Mouse (Mus musculus) layer of hippocampus, adult 9-10 months (tissue): ENCODE data around the gene Foxe3.
"Not testable (repeated sequence)": the region's sequence is repeated elsewhere in the genome, so short reads cannot be mapped to it uniquely, and the experiment has no call there.

Experiments
- DNase-seq: peaks from one replicate; pipeline ENCODE4 v3.0.0; 2022; ENCODE audit warnings: low spot score

Gene Foxe3

DNA sequence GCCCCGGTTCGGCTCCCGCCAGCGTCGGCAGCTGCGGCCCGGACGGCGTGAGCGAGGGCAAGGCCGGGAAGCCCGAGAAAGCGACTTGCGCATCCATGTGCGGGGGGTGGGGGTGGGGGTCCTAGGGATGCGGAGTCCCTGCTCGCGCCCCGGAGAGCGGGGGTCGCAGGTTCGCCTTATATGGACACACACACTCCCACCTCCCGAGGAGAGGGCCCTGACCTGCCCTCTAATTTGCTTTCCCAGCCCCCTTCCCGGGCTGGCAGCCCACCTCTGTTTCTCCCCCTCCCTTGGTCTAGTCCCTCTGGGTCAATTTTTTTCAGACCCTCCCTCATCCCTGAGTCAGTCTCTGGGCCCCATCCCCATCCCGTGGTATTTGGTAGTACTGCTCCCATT lies at the start of gene Foxe3:
TSS of gene Foxe3 (minus strand) at position 97 of the 396 bp plus-strand sequence.
- DNase-seq: no peak

DNA sequence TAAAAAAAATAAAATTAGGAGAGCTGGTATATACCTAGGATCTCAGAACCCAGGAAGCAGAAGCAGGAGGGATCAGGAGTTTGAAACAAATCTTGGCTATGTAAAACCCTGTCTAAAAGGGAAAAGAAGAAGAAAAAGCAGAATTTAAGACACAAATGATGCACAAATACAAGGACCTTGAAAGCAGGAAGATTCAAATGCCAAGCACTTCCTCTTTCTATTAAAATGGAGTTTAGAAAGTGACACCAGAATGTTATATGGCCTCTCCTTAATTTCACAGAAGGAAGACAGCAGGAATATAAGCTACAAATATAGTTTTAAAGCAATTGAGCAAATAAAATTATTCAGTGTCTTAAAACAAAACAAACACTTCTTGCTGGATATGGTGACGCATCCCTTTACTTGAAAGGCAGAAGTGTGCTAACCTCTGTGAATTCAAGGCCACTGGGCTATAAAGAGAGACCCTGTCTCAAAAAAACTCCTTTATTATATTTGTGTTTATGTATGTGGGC lies 47.5 kb upstream of the Foxe3 start:
- DNase-seq: no peak

DNA sequence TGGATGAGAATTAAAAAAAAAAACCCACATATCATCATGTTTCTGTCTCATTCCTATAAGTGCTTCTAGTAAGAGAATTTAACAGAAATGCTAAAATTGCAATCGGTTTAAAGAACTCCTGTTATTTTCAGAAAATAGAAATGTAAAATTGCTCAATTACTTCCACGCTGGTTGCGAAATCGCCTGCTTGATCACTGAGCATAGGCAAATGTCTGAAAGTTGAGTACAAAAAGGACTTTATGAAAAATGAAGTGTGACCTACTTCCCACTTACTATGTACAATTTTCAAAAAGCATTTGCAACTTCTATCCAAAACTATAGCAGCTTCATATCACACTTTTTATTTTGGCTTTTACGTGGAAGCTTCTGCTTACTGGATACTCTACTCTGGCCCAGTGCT lies 44.9 kb upstream of the Foxe3 start:
- DNase-seq: no peak

DNA sequence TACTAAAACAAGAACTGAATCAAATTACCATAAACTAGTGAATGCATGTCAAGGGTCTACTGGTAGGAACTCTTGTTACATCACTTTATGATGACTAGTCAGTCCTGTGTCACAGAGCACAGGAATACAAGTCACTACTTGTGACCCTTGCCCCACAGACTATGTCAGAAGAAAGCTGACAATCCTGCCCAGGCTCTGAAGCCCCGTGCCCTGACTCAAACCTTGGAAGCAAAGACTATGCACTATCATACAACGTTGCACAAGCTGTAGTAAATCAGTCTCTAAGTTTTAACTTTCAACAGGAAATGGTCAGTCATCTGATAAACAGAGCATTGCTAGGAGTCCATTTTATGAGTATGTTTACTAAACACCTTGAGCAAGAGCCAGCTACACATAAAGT lies 35.1 kb upstream of the Foxe3 start:
- DNase-seq: not testable (repeated sequence)

DNA sequence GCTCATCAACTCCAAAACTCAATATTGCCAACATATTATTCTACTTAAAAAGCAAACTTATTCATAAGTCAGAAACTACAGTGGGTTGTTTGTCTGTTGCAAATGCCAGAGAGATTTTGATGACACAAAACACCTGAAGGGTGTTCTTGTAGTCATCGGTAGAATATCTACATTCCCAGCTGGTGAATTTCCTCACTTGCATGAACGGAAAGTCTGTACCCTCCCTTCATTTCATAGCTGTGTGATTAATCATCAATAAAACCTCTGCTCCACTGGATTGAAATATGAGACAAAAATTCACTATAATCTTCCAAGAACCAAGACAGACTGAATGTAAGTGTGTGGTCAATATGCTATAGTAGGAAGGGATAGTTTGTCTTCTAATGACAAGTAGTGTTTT lies 33.7 kb upstream of the Foxe3 start:
- DNase-seq: no peak

DNA sequence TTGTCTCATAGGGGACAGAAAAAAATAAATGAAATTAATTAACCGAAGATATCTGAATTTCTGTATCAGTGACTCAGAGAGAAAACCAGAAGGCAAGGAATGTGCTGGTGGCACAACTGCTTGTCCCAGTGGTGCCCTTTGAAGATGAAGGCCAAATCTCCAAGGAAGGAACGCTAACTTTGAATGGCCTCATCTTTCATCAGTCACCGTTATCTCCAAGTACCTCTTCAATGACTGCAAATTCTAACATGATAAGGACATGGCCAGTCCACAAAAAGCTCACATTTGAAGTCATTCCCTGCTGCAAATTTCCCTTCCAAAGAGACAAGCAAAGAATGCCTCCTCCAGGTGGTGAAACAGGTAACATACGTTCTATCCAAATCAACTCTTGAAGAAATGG lies 33.0 kb upstream of the Foxe3 start:
- no peak for DNase-seq

DNA sequence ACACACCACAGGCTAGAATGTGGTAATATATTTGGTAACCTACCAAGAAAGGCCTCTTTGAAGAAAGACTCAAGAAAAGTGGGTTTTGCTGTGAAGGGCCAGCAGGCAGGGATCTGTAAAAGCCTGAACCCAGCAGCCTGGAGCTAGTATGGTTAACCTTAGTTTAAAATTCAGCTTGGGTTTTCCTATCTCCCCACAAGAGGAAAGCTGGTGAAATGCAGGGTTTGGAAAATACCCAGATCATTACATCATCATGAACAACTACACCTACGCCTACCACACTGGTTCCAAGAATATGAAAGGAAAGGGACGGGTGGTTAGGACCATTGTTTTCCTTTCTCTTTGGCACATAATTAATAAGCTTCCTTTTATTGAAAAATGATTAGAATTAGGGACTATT lies 32.4 kb upstream of the Foxe3 start:
- peak; percentile 22 for DNase-seq

DNA sequence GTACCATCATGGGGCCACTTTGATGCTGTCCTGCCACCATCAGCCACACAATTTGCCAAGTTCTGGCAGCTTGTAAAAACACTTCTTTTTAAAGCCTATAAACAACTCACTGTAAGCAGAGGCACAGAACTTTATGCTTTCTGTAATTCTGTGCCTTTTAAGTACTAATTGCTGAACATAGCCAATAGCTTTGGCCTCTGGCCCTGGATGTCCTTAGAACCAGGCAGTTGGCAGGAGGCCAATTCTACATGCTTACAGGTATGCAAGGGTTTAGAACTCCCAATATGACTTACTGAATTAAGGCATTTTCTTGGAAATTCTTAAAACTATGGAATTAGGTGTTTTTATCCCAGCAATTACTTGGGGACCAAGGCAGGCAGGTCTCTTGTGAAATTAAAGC lies 31.6 kb upstream of the Foxe3 start:
- no peak for DNase-seq

DNA sequence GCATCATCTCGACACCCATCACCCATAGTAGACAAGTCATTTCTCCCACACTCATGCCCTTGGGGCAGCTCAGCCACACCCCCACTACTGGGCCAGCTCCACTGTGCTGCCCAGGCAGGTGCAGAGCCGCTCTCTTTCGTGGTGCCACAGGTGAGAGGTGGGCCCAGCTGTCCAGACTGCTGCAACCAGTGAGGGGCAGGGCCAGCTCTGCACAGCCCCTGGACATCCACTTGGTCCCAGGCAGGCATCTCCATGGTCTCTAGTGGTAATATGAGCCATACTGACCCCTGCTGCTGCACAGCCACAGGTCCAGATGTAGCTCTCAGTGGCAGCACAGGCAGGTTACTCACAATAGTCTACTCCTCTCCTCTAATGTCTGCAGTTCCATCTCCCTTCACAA lies 27.4 kb upstream of the Foxe3 start:
- DNase-seq: no peak

DNA sequence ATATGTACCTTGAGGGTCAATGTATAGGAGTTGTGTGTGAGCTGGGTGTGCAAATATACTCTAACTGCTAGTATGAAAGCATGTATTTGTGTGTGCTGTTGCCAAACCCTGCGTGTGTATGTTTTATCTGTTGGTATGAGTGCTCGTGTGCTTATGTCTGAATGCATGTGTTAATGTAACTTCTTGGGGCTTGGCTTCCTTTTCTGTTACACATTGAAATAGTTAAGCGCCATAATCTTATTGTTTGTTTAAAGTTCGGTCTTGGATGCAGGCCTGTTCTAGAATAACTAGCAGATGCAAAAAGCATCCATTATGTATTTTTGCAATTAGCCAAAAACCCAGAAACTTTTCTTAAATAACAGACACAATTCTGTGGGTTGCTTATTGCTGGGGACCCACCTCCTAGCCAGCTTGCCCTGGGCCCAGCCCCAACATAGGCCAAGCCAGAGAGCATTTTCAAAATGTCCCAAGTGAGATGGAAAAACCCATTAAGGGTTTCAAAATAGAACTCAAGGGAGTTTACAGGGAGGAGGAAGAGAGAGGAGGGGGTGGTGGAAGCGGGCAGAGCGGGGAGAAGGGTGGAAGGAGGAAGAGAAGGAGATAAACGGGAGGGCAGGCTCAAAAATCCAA lies 22.2 kb upstream of the Foxe3 start:
- no peak for DNase-seq

DNA sequence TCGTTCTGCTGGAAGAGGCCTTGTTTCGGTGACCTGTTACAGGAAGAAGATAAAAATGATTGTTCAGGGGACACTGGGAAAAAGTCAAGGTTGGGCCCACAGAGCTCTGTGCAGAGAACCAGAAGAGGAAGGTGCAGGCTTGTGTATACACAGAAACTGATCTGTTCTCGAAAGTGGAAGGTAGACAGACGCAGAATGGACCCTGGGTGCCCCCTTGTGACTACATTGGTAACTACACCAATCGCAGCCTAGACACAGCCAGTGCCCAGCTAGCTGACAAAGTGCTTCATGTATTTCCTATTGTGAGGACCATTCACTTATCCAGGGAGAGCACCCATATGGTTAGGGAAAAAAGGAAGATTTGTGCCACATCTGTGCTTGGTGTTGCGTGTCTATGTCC lies 21.6 kb upstream of the Foxe3 start:
- peak; percentile 83 for DNase-seq

DNA sequence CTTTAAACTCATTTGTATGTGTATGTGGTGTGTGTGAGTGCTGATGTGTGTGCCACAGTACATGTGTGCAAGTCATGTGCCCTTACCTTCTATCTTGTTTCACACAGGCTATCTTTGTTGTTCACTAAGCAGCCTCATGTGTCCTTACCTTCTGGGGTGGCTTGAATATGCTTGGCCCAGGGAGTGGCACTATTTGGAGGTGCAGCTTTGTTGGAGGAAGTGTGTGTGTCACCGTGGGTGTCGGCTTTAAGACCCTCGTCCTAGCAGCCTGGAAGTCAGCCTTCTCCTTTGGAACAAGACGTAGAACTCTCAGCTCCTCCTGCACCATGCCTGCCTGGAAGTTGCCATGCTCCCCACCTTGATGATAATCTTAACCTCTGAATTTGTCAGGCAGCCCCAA lies 20.6 kb upstream of the Foxe3 start:
- DNase-seq: no peak

DNA sequence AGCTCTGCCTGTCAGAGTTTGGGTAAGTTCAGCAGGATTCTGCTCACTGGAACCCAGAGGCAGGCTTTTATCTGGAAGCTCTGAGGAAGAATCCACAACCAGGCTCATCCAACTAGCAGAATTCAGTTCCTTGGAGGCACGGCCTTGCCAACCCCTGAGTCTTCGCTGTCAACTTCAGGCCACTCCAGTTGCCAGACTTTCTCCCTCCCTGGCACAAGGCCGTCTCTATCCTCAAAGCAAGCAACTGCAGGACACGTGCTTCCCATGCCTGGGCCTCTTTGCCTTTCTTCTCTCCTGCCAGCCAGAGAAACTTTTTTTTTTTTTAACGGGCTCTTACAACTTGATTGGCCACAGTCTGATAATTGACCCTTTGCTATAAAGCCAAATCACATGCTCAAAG lies 19.2 kb upstream of the Foxe3 start:
- DNase-seq: no peak

DNA sequence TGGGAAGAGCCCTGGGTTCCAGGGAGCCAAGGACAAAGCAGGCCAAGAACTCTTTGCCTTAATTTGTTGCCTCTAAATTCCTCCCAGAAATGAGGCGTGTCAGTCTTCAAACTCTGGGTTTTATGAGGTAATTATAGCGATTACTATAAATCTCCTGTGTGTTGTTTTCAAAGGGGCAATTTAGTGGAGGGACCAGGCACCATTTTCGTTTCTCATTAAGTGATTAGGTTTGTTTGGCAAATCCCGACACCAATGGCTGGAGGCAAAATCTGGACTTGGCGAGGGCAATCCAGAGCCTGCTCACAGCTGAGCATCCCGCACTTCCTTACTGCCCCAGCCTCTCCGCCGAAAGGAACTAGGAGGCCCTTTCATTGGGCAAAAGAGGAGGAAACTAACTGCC lies 16.8 kb upstream of the Foxe3 start:
- DNase-seq: no peak

DNA sequence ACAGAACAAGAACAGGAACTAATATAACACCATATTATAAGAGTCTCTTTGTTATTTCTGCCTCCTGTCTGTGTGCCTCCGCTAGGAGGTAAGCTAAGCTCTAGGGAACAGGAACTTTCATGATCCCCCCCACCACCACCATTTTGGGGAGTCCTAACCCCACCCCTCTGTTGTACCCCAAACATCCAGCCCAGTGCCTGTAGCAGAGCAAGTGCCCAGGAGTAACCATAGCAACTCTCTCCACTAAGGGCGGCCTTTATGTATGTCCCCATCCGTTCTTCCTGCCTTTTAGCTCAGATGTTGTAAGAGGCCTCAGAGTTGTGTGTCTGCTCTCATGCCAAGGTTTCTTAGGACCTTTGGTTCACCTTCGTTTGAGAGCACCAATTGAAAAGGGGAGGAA lies 16.3 kb upstream of the Foxe3 start:
- DNase-seq: no peak

DNA sequence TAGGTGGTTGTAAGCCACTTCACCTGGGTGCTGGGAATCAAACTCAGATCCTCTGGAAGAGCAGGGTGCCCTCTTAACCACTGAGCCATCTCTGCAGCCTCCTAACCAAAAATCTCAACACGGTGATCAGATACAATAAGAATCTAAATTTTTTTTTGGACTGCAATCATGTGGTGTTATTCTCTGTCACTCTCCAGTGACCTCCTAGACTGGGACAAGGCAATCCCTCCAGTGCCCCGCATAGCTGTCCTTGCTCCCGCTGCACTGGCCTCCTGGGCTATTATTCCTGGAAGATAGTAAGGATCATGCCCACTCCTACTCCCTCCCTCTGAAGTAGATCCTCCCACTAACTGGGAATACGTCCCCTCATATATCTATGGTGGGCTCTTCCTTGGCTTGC lies 15.5 kb upstream of the Foxe3 start:
- no peak for DNase-seq

DNA sequence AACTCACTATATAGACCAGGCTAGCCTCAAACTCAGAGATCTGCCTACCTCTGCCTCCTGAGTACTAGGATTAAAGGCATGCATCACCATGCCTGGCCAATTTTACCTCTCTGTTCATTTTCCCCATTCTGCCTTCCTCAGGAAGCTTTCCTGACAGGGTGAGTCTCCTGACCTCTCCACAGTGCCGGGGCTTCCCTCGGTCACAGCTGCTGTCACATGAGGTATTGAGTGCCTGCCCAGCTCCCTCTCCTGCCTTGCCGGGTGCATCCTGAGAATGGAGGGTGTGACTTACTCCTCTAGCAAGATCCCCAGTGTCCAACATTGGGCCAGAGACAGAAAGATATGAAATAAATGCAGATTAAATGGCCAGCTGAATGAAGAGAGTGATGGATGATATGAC lies 12.4 kb upstream of the Foxe3 start:
- DNase-seq: no peak

DNA sequence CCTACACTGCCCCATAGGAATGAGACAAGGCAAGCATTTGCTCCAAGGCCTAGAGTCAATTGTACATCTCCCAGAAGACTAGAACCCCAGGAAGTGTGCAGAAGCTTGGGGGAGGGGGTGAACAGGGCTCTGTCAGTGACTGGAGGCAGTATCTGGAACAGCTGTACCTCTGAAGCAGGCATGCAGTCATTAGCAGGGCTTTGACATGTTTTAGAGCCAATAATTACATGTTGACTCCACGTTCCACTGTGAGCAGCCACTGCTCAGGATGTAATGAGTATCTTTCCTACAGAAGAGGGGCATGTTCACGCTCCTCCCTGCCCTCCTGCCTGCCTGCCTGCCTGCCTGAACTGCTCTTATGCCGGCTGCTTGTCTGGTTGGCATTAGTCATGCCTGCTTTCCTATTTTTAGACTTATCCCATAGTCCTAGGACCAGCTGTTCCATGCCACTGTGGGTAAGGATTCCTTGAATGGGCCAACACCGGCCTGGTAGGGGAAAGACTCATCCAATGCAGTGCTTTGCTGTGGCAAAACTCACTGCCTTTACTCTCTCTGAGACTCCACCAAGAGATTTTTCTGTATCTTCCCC lies 11.7 kb upstream of the Foxe3 start:
- no peak for DNase-seq

DNA sequence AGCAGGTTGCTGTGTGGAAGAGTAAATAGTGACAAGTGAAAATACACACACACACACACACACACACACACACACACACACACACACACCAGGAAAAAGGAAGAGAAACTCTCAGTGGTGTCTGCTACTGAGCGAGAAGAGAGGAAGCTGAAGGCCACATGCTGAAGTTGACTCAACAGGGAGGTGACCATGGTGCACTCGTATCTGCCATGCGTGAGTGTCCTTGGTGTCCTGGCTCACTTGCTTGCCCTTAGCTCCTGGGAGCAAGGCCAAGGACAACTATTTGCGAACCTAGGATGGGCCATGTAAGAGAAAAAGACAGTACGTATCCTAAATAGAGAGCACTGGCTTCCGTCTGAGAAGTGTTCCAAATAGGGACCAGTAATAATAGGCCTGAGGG lies 8.4 kb upstream of the Foxe3 start:
- no peak for DNase-seq

DNA sequence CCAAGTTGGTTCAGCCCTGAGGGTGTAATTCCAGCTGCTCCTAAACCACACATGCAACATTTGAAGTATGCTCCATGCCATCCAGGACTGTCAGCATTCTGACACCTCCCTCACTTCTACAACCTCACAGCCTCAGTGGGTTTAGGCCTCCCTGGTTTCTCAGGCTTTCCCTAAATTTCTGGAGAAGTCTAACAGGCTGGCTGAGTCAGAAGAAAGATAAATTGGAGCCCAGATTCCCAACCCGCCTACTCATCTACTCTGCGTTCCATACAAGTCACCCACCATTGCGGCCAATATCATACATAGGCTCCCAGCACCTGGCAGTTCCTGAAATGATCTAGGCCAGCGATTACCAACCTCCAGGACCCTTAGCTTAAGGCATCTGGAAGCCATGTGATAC lies 6.9 kb upstream of the Foxe3 start:
- DNase-seq: no peak

DNA sequence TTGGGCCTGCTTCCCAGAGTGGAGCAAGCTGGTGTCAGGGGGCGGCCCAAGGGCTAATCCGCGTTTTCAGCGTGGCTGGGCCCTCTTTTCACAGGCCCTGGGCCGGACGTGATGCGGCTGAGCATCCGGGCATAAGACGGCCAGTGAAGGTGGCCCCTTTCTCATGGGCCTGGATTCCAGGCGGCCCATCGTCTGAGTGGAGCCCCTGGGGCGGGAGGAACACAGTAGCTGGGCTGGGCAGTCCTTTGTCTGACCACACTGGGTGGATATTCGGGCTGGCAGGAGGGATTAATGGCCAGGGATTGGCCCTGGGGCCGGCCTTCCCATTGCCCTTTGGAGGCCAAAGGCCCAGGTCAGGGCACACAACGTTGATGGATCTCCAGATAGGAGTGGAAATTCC lies 3.3 kb upstream of the Foxe3 start:
- DNase-seq: no peak

DNA sequence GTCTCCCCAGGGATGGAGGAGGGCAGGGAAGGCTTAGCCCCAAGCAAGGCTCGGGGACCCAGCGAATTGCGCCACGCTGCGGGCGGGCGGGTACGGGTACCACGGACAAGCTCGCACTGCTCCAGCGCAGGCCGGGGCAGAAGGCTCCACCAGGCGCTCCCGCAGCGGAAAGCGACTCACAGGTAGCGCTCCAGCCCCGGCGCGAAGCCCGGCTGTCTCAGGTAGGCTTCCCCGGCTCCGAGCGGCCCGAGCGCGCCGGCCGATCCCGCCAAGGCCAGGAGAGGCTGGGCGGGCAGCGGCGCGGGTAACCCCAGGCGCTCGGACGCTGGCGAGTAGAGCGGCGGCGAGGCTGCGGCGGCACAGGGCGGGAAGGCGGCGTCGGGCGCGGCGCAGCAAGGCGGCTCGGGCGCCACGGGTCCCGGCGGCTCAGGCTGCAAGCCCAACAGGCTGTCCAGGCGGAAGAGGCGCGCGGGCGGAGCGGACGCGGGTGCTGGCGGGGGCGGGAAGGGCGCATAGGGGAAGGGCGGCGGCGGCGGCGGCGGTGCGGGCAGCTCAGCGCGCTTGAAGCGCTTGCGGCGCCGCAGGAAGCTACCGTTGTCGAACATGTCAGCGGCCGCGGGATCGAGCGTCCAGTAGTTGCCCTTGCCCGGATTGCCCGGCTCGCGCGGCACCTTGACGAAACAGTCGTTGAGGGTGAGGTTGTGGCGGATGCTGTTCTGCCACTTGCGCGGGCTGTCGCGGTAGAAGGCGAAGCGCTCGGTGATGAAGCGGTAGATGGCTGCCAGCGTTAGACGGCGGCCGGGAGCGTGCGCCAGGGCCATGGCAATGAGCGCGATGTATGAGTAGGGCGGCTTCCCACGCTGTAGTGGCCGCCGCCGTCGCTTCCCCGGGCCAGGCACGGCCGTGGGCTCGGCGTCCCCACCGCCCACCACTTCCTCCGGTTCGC lies 569 bp downstream of the Foxe3 start:
- DNase-seq: no peak

DNA sequence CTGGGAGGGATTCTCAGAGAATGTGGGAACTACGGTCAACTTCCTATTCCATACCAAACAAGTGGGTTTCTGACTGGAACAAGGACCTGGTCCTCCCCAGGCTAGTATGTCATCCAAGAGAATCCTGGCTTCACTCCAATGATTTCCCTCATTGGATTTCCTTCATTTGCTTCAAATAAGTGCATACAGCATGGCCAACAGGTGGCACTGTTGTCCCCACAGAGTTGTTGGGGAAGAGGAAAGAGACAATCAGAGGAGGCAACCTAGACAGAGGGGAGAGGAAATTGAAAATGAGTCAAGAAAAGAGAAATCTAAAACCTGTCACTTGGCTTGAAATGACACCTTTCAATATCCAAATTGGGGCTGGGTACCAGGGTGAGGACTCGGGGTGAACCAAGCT lies 8.7 kb downstream of the Foxe3 start:
- no peak for DNase-seq
